Mouse (Mus musculus): ENCODE results near the gene Btbd8. TPM values are rescaled to one million over a fixed set of nuclear protein-coding genes. Genes with fewer than 3 reads are reported as not detected.

The Btbd8 gene
- polyA plus RNA-seq, 1 experiment from 2014 or later: 2.6 TPM

DNA sequence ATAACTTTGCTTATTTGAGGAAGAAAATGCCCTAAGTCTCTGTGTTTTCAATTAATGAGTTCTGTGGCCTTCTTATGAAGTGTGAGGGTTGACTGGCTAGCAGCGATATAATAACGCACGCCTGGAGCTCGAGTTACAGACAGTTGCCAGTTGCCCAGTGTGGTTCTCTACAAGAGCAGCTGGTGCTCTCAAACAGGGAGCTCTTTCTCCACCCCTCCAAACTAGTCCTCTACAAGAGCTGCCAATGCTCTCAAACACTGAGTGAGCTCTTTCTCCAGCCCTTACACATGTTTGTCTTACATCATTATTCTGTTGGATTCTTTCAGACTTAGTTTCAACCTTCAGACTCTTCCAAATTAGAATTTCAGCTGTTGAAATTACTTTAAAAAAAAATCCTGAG is 26.5 kb upstream of the Btbd8 start:
- H3K27me3 ChIP-seq (replicated peaks; ENCODE audit: control insufficient read depth, insufficient read depth, low read length): no peaks in the 10 kb centered on the region; the same call in 1 of the 2 replicates
- WGBS: 64% methylated on average over 4 of the region's 4 CpGs
- no peaks in the 10 kb centered on the region for H3K9me3 ChIP-seq (ENCODE audit: control insufficient read depth, low read length)
- no peak overlapping the region for H3K9ac ChIP-seq (ENCODE audit: low read depth, low read length)
- no peak for ATAC-seq (replicated peaks; ENCODE audit: low FRiP score)
- no peaks in the 10 kb centered on the region for H3K4me1 ChIP-seq (replicated peaks; ENCODE audit: control insufficient read depth, insufficient read depth, low read length)
- no peak overlapping the region for H3K27ac ChIP-seq (ENCODE audit: low read depth, low read length)
- H3K4me2 ChIP-seq: no peak overlapping the region
- H3K36me3 ChIP-seq (ENCODE audit: control insufficient read depth, insufficient read depth, low read length): no peaks in the 10 kb centered on the region
- no peak for DNase-seq (ENCODE audit: low spot score)
- H3K4me3 ChIP-seq (ENCODE audit: low read depth, low read length): no peak overlapping the region

DNA sequence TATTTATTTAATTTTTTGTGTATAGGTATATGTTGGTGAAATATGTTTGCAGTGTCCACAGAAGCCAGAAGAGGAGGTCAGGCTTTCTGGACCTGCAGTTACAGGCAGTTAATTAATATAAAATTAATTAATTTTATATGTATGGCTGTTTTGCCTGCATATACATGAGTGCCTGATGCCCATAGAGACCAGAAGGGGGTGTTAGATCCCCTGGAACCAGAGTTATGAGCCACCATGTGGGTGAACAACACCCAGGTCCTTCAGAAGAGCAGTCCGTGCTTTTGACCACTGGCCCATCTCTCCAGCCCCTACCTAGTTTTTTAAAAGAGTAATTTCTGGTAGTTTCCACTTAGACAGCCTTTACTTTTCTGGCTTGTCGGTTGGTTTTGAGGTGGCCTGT is 25.5 kb upstream of the Btbd8 start:
- Histone ChIP-seq H3K4me3 (ENCODE audit: low read depth, low read length) (no peak overlapping the region), H3K36me3 (ENCODE audit: control insufficient read depth, insufficient read depth, low read length) (no peaks in the 10 kb centered on the region), H3K9ac (ENCODE audit: low read depth, low read length) (no peak overlapping the region), H3K27ac (ENCODE audit: low read depth, low read length) (no peak overlapping the region), H3K4me2 (no peak overlapping the region), H3K4me1 (replicated peaks; ENCODE audit: control insufficient read depth, insufficient read depth, low read length) (no peaks in the 10 kb centered on the region), H3K27me3 (replicated peaks; ENCODE audit: control insufficient read depth, insufficient read depth, low read length) (no peaks in the 10 kb centered on the region), H3K9me3 (ENCODE audit: control insufficient read depth, low read length) (no peaks in the 10 kb centered on the region)
- ATAC-seq (replicated peaks; ENCODE audit: low FRiP score): no peak
- WGBS: 67% methylated on average over 2 of the region's 2 CpGs
- no peak for DNase-seq (ENCODE audit: low spot score)

DNA sequence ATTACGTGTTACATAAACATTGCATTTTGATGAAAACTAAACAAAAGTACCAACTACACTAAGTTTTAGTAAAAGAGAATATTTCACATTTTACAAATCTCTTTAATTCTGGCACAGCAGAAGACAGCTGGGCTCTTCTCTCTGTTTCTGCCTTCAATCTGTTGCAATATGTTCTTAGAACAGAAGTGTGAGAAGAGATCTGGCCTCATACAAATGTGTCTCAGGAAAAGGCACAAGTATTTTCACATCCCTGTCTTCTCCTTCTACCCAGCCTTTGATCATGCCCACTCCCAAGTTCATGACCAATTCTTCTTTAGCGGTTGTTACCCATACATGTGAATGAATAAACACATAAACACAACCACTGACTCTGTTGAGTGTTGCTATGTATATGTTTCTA is 22.7 kb upstream of the Btbd8 start:
- WGBS: 70% methylated on average over 2 of the region's 2 CpGs
- Histone ChIP-seq H3K4me3 (ENCODE audit: low read depth, low read length) (no peak overlapping the region), H3K36me3 (ENCODE audit: control insufficient read depth, insufficient read depth, low read length) (no peaks in the 10 kb centered on the region), H3K9me3 (ENCODE audit: control insufficient read depth, low read length) (no peaks in the 10 kb centered on the region), H3K4me2 (no peak overlapping the region), H3K4me1 (replicated peaks; ENCODE audit: control insufficient read depth, insufficient read depth, low read length) (no peaks in the 10 kb centered on the region), H3K27me3 (replicated peaks; ENCODE audit: control insufficient read depth, insufficient read depth, low read length) (no peaks in the 10 kb centered on the region), H3K27ac (ENCODE audit: low read depth, low read length) (no peak overlapping the region), H3K9ac (ENCODE audit: low read depth, low read length) (no peak overlapping the region)
- ATAC-seq (replicated peaks; ENCODE audit: low FRiP score): no peak
- no peak for DNase-seq (ENCODE audit: low spot score)

DNA sequence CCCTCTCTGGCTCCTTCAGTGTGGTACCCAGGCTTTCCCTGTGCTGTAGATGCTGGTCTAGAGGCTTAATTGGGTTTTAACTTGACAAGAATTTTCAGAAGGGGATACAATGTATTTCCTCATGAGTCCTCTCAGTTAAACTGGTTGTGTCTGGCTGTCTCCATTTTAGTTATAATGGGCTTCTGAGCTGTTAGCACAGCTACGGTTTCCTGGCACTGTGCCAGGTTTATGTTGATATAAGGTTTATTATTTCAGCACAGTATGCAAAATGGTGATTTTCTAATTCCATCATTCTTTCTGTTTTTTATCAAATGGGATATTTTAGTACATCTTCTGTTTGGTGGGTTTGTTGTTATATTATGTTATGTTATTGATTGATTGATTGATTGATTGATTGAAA is 16.1 kb upstream of the Btbd8 start:
- 65% methylated on average over 1 of the region's 1 CpGs for WGBS
- Histone ChIP-seq H3K9ac (ENCODE audit: low read depth, low read length) (no peak overlapping the region), H3K36me3 (ENCODE audit: control insufficient read depth, insufficient read depth, low read length) (no peaks in the 10 kb centered on the region), H3K27ac (ENCODE audit: low read depth, low read length) (no peak overlapping the region), H3K4me3 (ENCODE audit: low read depth, low read length) (no peak overlapping the region), H3K4me2 (no peak overlapping the region), H3K9me3 (ENCODE audit: control insufficient read depth, low read length) (no peaks in the 10 kb centered on the region), H3K27me3 (replicated peaks; ENCODE audit: control insufficient read depth, insufficient read depth, low read length) (no peaks in the 10 kb centered on the region), H3K4me1 (replicated peaks; ENCODE audit: control insufficient read depth, insufficient read depth, low read length) (no peaks in the 10 kb centered on the region)
- no peak for ATAC-seq (replicated peaks; ENCODE audit: low FRiP score)
- no peak for DNase-seq (ENCODE audit: low spot score)

DNA sequence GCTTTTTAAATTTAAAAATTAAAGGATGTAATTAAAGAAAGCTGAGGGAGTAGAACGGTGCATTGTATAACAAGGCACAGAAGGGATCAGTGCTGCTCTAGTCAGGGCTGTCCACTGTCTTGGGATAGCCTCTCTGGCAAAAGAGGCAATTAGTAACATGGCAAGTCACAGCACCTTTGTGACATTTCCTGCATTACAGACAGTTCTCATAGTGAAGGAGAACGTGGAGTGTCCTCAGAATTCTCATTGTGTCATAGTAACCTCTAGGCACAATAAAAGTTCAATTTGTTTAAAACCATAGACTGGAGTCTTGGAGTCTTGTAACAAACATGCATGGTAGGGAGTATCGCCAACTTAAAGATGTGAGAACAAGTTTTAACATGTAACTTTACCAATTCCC is 6.5 kb upstream of the Btbd8 start, which contains the start of gene Lpcat2b:
TSS of gene Lpcat2b (plus strand) at position 301 of the 400 bp plus-strand sequence.
- 0 out of 2 replicates have a peak, but pooled peaks cover 2% of the 10 kb centered on the region for H3K36me3 ChIP-seq (ENCODE audit: control insufficient read depth, insufficient read depth, low read length)
- ATAC-seq (replicated peaks; ENCODE audit: low FRiP score) (no peak), DNase-seq (ENCODE audit: low spot score) (no peak)
- 0 out of 2 replicates have a peak, but pooled peaks cover 2% of the 10 kb centered on the region for H3K27me3 ChIP-seq (replicated peaks; ENCODE audit: control insufficient read depth, insufficient read depth, low read length)
- no peak within 1 kb of the TSS for H3K4me2 ChIP-seq
- 69% methylated on average over 3 of the region's 3 CpGs for WGBS
- H3K9me3 ChIP-seq (ENCODE audit: control insufficient read depth, low read length): no peaks in the 10 kb centered on the region
- no peak within 1 kb of the TSS for H3K9ac ChIP-seq (ENCODE audit: low read depth, low read length)
- no peak within 1 kb of the TSS for H3K4me3 ChIP-seq (ENCODE audit: low read depth, low read length)
- H3K27ac ChIP-seq (ENCODE audit: low read depth, low read length): no peak within 1 kb of the TSS
- no peaks in the 10 kb centered on the region for H3K4me1 ChIP-seq (replicated peaks; ENCODE audit: control insufficient read depth, insufficient read depth, low read length)

DNA sequence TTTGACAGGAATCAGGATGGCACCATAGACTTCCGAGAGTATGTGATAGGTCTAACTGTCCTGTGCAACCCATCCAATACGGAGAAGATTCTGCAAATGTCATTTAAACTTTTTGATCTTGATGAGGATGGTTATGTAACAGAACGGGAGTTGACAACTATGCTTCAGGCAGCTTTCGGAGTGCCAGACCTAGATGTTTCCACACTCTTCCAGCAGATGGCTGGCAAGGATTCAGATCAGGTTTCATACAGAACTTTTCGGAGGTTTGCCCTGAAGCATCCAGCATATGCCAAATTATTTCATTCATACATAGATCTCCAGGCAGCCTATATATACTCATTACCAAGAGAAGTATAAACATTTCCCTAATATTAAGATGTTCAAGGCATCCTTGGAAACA is 3.8 kb upstream of the Btbd8 start:
- ATAC-seq (replicated peaks; ENCODE audit: low FRiP score): no peak
- H3K27me3 ChIP-seq (replicated peaks; ENCODE audit: control insufficient read depth, insufficient read depth, low read length): 0 out of 2 replicates have a peak, but pooled peaks cover 2% of the 10 kb centered on the region
- H3K4me2 ChIP-seq: no peak overlapping the region
- H3K27ac ChIP-seq (ENCODE audit: low read depth, low read length): no peak overlapping the region
- DNase-seq (ENCODE audit: low spot score): no peak
- H3K4me1 ChIP-seq (replicated peaks; ENCODE audit: control insufficient read depth, insufficient read depth, low read length): peaks cover 9% of the 10 kb centered on the region
- no peak overlapping the region for H3K9ac ChIP-seq (ENCODE audit: low read depth, low read length)
- H3K4me3 ChIP-seq (ENCODE audit: low read depth, low read length): no peak overlapping the region
- H3K36me3 ChIP-seq (ENCODE audit: control insufficient read depth, insufficient read depth, low read length): no peaks in the 10 kb centered on the region
- no peaks in the 10 kb centered on the region for H3K9me3 ChIP-seq (ENCODE audit: control insufficient read depth, low read length)
- 81% methylated on average over 5 of the region's 5 CpGs for WGBS

DNA sequence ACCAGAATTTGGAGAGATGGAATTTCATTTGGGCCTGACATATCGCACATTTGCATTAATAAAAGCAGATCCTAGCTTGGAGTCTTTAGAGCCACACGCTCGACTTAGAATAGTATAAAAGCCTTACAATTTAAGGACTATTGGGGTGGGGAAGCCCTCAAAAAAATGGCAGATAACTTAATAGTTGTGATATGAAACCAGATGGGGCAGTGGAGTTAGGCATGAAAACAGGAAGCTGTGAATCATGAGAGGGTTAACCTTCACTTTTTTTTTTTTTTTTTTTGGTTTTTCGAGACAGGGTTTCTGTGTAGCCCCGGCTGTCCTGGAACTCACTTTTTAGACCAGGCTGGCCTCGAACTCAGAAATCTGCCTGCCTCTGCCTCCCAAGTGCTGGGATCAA is 1.6 kb upstream of the Btbd8 start:
- H3K9me3 ChIP-seq (ENCODE audit: control insufficient read depth, low read length): no peaks in the 10 kb centered on the region
- no peaks in the 10 kb centered on the region for H3K36me3 ChIP-seq (ENCODE audit: control insufficient read depth, insufficient read depth, low read length)
- no peak overlapping the region for H3K9ac ChIP-seq (ENCODE audit: low read depth, low read length)
- DNase-seq (ENCODE audit: low spot score) (no peak), ATAC-seq (replicated peaks; ENCODE audit: low FRiP score) (no peak)
- H3K27me3 ChIP-seq (replicated peaks; ENCODE audit: control insufficient read depth, insufficient read depth, low read length): 0 out of 2 replicates have a peak, but pooled peaks cover 2% of the 10 kb centered on the region
- WGBS: 80% methylated on average over 6 of the region's 6 CpGs
- H3K4me1 ChIP-seq (replicated peaks; ENCODE audit: control insufficient read depth, insufficient read depth, low read length): peaks cover 12% of the 10 kb centered on the region
- H3K4me2 ChIP-seq: no peak overlapping the region
- H3K4me3 ChIP-seq (ENCODE audit: low read depth, low read length): no peak overlapping the region
- H3K27ac ChIP-seq (ENCODE audit: low read depth, low read length): no peak overlapping the region

DNA sequence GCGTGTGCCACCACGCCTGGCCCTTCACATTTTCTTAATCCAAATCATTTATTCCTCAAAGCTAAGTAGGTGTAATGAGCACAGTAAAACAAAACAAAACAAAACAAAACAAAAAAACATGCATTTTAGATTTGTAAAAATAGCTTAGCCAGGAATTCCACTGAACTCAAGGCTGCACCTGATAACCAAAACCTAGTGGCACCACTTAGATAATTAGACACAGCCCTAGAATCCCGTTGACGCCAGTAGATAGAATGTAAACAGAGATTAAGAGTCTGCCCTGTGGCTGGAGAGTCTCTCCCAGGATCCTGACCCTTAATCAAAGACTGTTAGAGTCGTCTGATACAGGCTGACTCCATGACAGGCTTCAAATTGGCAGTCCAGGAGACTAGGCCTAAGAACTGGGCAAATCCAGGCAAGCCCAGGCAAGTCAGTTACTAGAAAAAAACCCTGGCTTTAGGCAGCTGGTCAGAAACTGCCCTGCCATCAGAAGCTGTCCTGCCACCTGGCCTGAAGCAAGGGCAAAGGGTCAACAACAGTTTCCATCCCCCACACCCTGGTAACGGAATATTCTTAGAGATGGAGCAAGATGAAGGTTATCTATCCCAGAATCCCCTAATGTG is 1.1 kb upstream of the Btbd8 start:
- no peaks in the 10 kb centered on the region for H3K36me3 ChIP-seq (ENCODE audit: control insufficient read depth, insufficient read depth, low read length)
- 58% methylated on average over 6 of the region's 6 CpGs for WGBS
- 0 out of 2 replicates have a peak, but pooled peaks cover 2% of the 10 kb centered on the region for H3K27me3 ChIP-seq (replicated peaks; ENCODE audit: control insufficient read depth, insufficient read depth, low read length)
- H3K4me3 ChIP-seq (ENCODE audit: low read depth, low read length): no peak overlapping the region
- DNase-seq (ENCODE audit: low spot score) (no peak), ATAC-seq (replicated peaks; ENCODE audit: low FRiP score) (0 out of 2 replicates have a peak, but pooled peaks have one; percentile 21)
- peaks cover 12% of the 10 kb centered on the region for H3K4me1 ChIP-seq (replicated peaks; ENCODE audit: control insufficient read depth, insufficient read depth, low read length)
- H3K4me2 ChIP-seq: peak overlapping the region; percentile 70
- H3K27ac ChIP-seq (ENCODE audit: low read depth, low read length): peak overlapping the region; percentile 41; the same call in 1 of the 2 replicates
- H3K9me3 ChIP-seq (ENCODE audit: control insufficient read depth, low read length): no peaks in the 10 kb centered on the region
- H3K9ac ChIP-seq (ENCODE audit: low read depth, low read length): no peak overlapping the region

DNA sequence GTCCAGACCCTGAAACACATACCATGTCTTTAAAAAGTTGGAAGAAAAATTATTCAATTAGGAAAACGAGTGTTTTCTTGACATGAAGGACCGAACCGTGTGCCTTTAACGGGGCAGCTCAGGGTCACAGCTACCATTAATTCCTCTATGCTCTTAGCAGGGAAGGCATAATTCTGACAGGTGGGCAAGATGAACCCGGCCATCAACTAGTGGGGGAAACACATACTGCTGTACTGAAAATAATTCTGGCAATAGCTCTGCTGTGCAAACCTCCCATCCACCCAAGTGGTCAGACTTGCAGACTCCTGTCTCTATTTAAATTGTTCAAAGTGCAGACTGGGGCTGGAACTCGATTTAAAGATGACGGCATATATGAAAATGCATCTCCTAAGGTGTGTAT is 556 bp downstream of the Btbd8 start:
- H3K4me3 ChIP-seq (ENCODE audit: low read depth, low read length): peak overlapping the region; percentile 72
- WGBS: 22% methylated on average over 7 of the region's 7 CpGs
- no peaks in the 10 kb centered on the region for H3K9me3 ChIP-seq (ENCODE audit: control insufficient read depth, low read length)
- no peaks in the 10 kb centered on the region for H3K27me3 ChIP-seq (replicated peaks; ENCODE audit: control insufficient read depth, insufficient read depth, low read length)
- no peaks in the 10 kb centered on the region for H3K36me3 ChIP-seq (ENCODE audit: control insufficient read depth, insufficient read depth, low read length)
- peaks cover 12% of the 10 kb centered on the region for H3K4me1 ChIP-seq (replicated peaks; ENCODE audit: control insufficient read depth, insufficient read depth, low read length)
- H3K27ac ChIP-seq (ENCODE audit: low read depth, low read length): peak overlapping the region; percentile 60; the same call in 1 of the 2 replicates
- DNase-seq (ENCODE audit: low spot score): no peak
- H3K4me2 ChIP-seq: peak overlapping the region; percentile 70
- peak overlapping the region; percentile 87 for H3K9ac ChIP-seq (ENCODE audit: low read depth, low read length)
- ATAC-seq (replicated peaks; ENCODE audit: low FRiP score): peak; percentile 2; the same call in 1 of the 2 replicates

Measured in liver, embryonic 11.5 days (tissue).